Mouse (Mus musculus): Measurements from ENCODE around the gene Igsf23. TPM values are rescaled to one million over a fixed set of nuclear protein-coding genes. Genes with fewer than 3 reads are reported as not detected.

Gene Igsf23
- polyA plus RNA-seq, 1 experiment from 2014 or later: 189 TPM

DNA sequence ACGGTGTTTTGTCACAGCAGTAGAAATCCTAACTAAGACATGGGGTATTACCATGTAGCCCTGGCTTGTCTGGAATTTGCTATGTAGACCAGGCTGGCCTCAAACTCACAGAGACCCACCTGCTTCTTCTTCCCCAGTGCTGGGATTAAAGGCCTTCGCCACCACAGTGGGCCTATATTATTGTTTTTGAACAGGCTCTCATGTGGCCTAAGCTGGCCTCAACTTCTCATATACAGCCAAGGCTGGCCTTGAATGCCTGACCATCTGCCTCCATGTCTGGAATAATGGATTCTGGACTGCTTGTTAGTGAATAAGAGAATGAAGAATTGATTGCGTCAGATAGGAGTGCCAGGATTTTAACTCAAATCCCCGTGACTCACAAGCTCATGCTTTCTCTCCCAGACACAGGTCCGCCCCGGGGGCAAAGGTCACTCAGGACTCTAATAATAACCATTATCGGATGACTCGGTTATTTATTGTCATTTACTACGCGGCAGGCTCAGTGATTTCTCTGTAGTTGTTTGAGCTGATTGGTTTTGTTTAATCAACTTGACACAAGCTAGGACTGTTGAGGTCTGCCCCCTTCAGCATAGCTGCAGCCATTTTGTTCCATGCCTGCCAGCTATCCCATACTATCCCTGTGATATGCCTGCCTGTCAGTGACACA is 1.9 kb upstream of the Igsf23 start:
- ATAC-seq: peak; percentile 78
- Histone ChIP-seq H3K4me3 (ENCODE audit: low read depth, low read length) (no peak overlapping the region), H3K4me2 (replicated peaks; ENCODE audit: low read depth) (no peak overlapping the region), H3K27me3 (replicated peaks; ENCODE audit: control insufficient read depth, insufficient read depth, low read length) (no peaks in the 10 kb centered on the region), H3K9ac (ENCODE audit: low read depth, low read length) (no peak overlapping the region), H3K4me1 (replicated peaks; ENCODE audit: control insufficient read depth, insufficient read depth, low read length) (no peaks in the 10 kb centered on the region), H3K27ac (ENCODE audit: low read depth, low read length) (peak overlapping the region; percentile 78), H3K9me3 (ENCODE audit: control insufficient read depth) (no peaks in the 10 kb centered on the region), H3K36me3 (ENCODE audit: control insufficient read depth, insufficient read depth) (no peaks in the 10 kb centered on the region; the same call in 1 of the 2 replicates)
- peak; percentile 33; the same call in 1 of the 2 replicates for TF ChIP-seq CTCF (IDR thresholded peaks at IDR 0.05; ENCODE audit: low read depth)
- WGBS: 40% methylated on average over 10 of the region's 10 CpGs

- Histone ChIP-seq H3K4me3 (ENCODE audit: low read depth, low read length) (peak overlapping the region; percentile 23), H3K27me3 (replicated peaks; ENCODE audit: control insufficient read depth, insufficient read depth, low read length) (no peaks in the 10 kb centered on the region), H3K27ac (ENCODE audit: low read depth, low read length) (peak overlapping the region; percentile 79), H3K36me3 (ENCODE audit: control insufficient read depth, insufficient read depth) (no peaks in the 10 kb centered on the region; the same call in 1 of the 2 replicates), H3K4me2 (replicated peaks; ENCODE audit: low read depth) (peak overlapping the region; percentile 55), H3K9ac (ENCODE audit: low read depth, low read length) (no peak overlapping the region; the same call in none of the 2 replicates), H3K4me1 (replicated peaks; ENCODE audit: control insufficient read depth, insufficient read depth, low read length) (no peaks in the 10 kb centered on the region), H3K9me3 (ENCODE audit: control insufficient read depth) (no peaks in the 10 kb centered on the region)
- WGBS: 42% methylated on average over 10 of the region's 10 CpGs
- no peak for ATAC-seq
- TF ChIP-seq CTCF (IDR thresholded peaks at IDR 0.05; ENCODE audit: low read depth): no peak
These were observed 560 bp downstream of the Igsf23 start for GRCm38 (mm10) chr7:19949996-19950395.

- Histone ChIP-seq H3K9ac (ENCODE audit: low read depth, low read length) (no peak overlapping the region), H3K9me3 (ENCODE audit: control insufficient read depth) (no peaks in the 10 kb centered on the region), H3K27me3 (replicated peaks; ENCODE audit: control insufficient read depth, insufficient read depth, low read length) (no peaks in the 10 kb centered on the region), H3K4me2 (replicated peaks; ENCODE audit: low read depth) (peak overlapping the region; percentile 55), H3K4me3 (ENCODE audit: low read depth, low read length) (no peak overlapping the region), H3K4me1 (replicated peaks; ENCODE audit: control insufficient read depth, insufficient read depth, low read length) (no peaks in the 10 kb centered on the region), H3K27ac (ENCODE audit: low read depth, low read length) (no peak overlapping the region; the same call in 1 of the 2 replicates), H3K36me3 (ENCODE audit: control insufficient read depth, insufficient read depth) (no peaks in the 10 kb centered on the region; the same call in 1 of the 2 replicates)
- TF ChIP-seq CTCF (IDR thresholded peaks at IDR 0.05; ENCODE audit: low read depth): no peak
- WGBS: 77% methylated on average over 12 of the region's 12 CpGs
- ATAC-seq: no peak
These were observed 1.6 kb downstream of the Igsf23 start for GRCm38 (mm10) chr7:19948956-19949355.

DNA sequence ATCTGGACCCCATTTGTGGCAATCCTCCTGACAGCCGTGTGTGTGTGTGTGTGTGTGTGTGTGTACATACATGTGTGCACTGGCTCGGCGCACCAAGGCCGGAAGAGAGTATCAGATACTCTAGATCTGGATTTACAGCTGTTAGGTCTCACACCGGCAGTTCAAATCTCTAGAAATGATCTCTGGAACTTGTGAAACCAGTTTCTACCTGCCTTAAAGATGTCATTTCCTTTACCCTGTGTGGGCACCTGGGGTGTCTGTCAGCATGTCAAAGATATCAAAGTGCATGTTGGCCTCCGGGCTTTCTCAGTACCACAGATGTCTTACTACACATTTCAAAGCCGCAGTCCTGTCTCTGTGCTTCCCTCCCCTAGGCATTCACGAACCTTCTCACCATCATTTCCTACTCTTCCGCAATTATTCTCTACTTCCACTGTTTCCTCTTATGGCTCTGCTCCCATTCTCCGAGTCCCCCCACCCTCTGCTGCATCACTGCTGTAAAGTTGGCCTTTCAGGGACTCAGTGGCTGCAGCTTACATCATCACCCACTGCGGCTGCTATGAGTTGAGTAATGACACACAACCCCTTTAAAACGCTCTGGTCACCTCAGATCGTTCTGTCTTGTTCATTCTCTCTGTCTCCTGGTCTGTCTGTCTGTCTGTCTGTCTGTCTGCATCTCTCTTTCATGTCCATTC is 4.6 kb downstream of the Igsf23 start:
- peak; percentile 25 for ATAC-seq
- Histone ChIP-seq H3K4me3 (ENCODE audit: low read depth, low read length) (no peak overlapping the region), H3K4me1 (replicated peaks; ENCODE audit: control insufficient read depth, insufficient read depth, low read length) (no peaks in the 10 kb centered on the region), H3K27ac (ENCODE audit: low read depth, low read length) (no peak overlapping the region), H3K9ac (ENCODE audit: low read depth, low read length) (no peak overlapping the region), H3K36me3 (ENCODE audit: control insufficient read depth, insufficient read depth) (peaks cover 5% of the 10 kb centered on the region; the same call in 1 of the 2 replicates), H3K4me2 (replicated peaks; ENCODE audit: low read depth) (peak overlapping the region; percentile 32), H3K27me3 (replicated peaks; ENCODE audit: control insufficient read depth, insufficient read depth, low read length) (no peaks in the 10 kb centered on the region), H3K9me3 (ENCODE audit: control insufficient read depth) (no peaks in the 10 kb centered on the region)
- WGBS: 40% methylated on average over 13 of the region's 13 CpGs
- no peak for TF ChIP-seq CTCF (IDR thresholded peaks at IDR 0.05; ENCODE audit: low read depth)

DNA sequence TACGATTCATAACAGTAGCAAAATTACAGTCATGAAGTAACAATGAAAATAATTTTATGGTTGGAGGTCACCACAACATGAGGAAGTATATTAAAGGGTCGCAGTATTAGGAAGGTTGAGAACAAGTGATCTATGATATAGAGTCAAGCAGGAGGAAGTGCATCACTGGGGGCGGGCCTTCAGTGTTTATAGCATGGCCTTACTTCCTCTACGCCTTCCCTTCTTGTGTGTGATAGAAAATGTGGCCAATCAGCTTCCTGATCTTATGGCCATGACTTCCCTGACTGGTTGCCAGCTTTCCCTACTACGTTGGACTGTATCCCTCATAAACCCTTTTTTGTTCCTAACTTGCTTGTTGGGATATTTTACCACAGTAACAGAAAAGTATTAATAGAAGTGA is 5.4 kb downstream of the Igsf23 start:
- no peaks in the 10 kb centered on the region for H3K9me3 ChIP-seq (ENCODE audit: control insufficient read depth)
- no peaks in the 10 kb centered on the region for H3K4me1 ChIP-seq (replicated peaks; ENCODE audit: control insufficient read depth, insufficient read depth, low read length)
- 78% methylated on average over 5 of the region's 5 CpGs for WGBS
- H3K4me2 ChIP-seq (replicated peaks; ENCODE audit: low read depth): no peak overlapping the region
- no peaks in the 10 kb centered on the region for H3K27me3 ChIP-seq (replicated peaks; ENCODE audit: control insufficient read depth, insufficient read depth, low read length)
- peaks cover 5% of the 10 kb centered on the region; the same call in 1 of the 2 replicates for H3K36me3 ChIP-seq (ENCODE audit: control insufficient read depth, insufficient read depth)
- H3K27ac ChIP-seq (ENCODE audit: low read depth, low read length): no peak overlapping the region
- no peak overlapping the region for H3K9ac ChIP-seq (ENCODE audit: low read depth, low read length)
- ATAC-seq: peak; percentile 23; the same call in 1 of the 2 replicates
- TF ChIP-seq CTCF (IDR thresholded peaks at IDR 0.05; ENCODE audit: low read depth): no peak
- no peak overlapping the region for H3K4me3 ChIP-seq (ENCODE audit: low read depth, low read length)

GRCm38 (mm10) chr7:19944709-19945108 is 5.8 kb downstream of the Igsf23 start:
- no peak overlapping the region for H3K4me2 ChIP-seq (replicated peaks; ENCODE audit: low read depth)
- TF ChIP-seq CTCF (IDR thresholded peaks at IDR 0.05; ENCODE audit: low read depth): peak; percentile 16; the same call in 1 of the 2 replicates
- no peak overlapping the region for H3K4me3 ChIP-seq (ENCODE audit: low read depth, low read length)
- WGBS: 90% methylated on average over 8 of the region's 8 CpGs
- H3K36me3 ChIP-seq (ENCODE audit: control insufficient read depth, insufficient read depth): peaks cover 5% of the 10 kb centered on the region; the same call in 1 of the 2 replicates
- H3K9ac ChIP-seq (ENCODE audit: low read depth, low read length): no peak overlapping the region
- H3K4me1 ChIP-seq (replicated peaks; ENCODE audit: control insufficient read depth, insufficient read depth, low read length): no peaks in the 10 kb centered on the region
- no peak for ATAC-seq
- H3K9me3 ChIP-seq (ENCODE audit: control insufficient read depth): no peaks in the 10 kb centered on the region
- H3K27ac ChIP-seq (ENCODE audit: low read depth, low read length): no peak overlapping the region
- no peaks in the 10 kb centered on the region for H3K27me3 ChIP-seq (replicated peaks; ENCODE audit: control insufficient read depth, insufficient read depth, low read length)

Measured in intestine, postnatal 0 days (tissue).